Mouse (Mus musculus): ENCODE measurements around the gene Aifm3.

- TF ChIP-seq POLR2A (IDR thresholded peaks at IDR 0.05; ENCODE audit: control insufficient read depth, low read depth, low read length) (no peak), CTCF (IDR thresholded peaks at IDR 0.05; ENCODE audit: control insufficient read depth, insufficient read depth, insufficient replicate concordance, low read depth, low read length) (no peak)
Measured at GRCm38 (mm10) chr16:17556180-17556579, 66.8 kb downstream of the Aifm3 start.
